Comparison of ENCODE assay signal across 10 mouse cellular contexts in the genomic region with DNA sequence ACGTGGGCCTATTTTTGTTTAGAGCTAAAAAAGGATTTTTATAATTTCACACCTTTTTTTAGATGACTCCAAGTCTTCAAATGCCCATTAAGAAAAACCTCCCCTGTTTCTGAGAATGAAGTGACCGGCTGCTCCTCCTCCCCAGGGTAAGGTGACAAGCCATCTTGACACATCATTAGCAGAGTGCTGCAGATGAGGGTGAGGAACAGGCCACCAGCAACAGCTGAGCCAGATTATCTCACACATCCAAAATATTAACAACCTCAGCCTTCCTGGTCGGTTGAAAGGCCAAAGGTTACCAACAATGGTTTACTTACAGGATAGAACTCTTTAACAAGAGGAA.
DNase-seq lines count a peak whose midpoint lies in the region; ATAC-seq and TF ChIP-seq lines count a peak whose summit lies in the region.
"Had no signal": no experiment of that assay in that cellular context is flagged by ENCODE, and none has a peak within 500 bp of the region (broad histone marks: within the 10 kb centered on the region; RNA-seq: fewer than 3 reads in every experiment).

No protein-coding gene starts in this region.

- WGBS in embryonic facial prominence, embryonic 15.5 days = 16% methylated on average over 3 of the region's 3 CpGs
- 18% methylated on average over 3 of the region's 3 CpGs for WGBS in hindbrain, embryonic 12.5 days
- WGBS in neural tube, embryonic 13.5 days = 18% methylated on average over 3 of the region's 3 CpGs
- WGBS in thymus, adult 2 months = 93% methylated on average over 3 of the region's 3 CpGs

- H3K27ac ChIP-seq in embryonic facial prominence, embryonic 15.5 days (replicated peaks) = no peak overlapping the region
- peak overlapping the region; percentile 55; the same call in 1 of the 2 replicates for H3K27ac ChIP-seq in hindbrain, embryonic 12.5 days
- H3K27ac ChIP-seq in neural tube, embryonic 13.5 days (replicated peaks) = peak overlapping the region; percentile 74
- no peak overlapping the region for H3K27ac ChIP-seq in thymus, adult 2 months (ENCODE audit: control insufficient read depth, insufficient read depth, low read length)
- H3K27ac ChIP-seq: liver, embryonic 13.5 days had no signal

- DNase-seq in lung, postnatal 25 days (ENCODE audit: low spot score) = peak; percentile 67
- DNase-seq in gastrocnemius, postnatal 4 days (ENCODE audit: low spot score in 2 of 2) = no peak
- no peak for DNase-seq in layer of hippocampus, adult 9-10 months (ENCODE audit: low spot score)
- no peak for DNase-seq in heart, postnatal 10 days
- no peak for DNase-seq in thymus, adult 2 months
- DNase-seq: gastrocnemius, postnatal 36 days; liver, embryonic 13.5 days had no signal

- ATAC-seq in embryonic facial prominence, embryonic 15.5 days (ENCODE audit: insufficient number of reproducible peaks, low FRiP score, low TSS enrichment, low read depth) = peak; percentile 70; the same call in 1 of the 2 replicates
- peak; percentile 94 for ATAC-seq in hindbrain, embryonic 12.5 days (ENCODE audit: low FRiP score)
- peak; percentile 93 for ATAC-seq in neural tube, embryonic 13.5 days (ENCODE audit: low read depth)

- H3K9me3 ChIP-seq in embryonic facial prominence, embryonic 15.5 days (replicated peaks) = no peaks in the 10 kb centered on the region
- no peaks in the 10 kb centered on the region for H3K9me3 ChIP-seq in hindbrain, embryonic 12.5 days (replicated peaks)
- H3K9me3 ChIP-seq in neural tube, embryonic 13.5 days = no peaks in the 10 kb centered on the region
- H3K9me3 ChIP-seq: liver, embryonic 13.5 days had no signal

- no peak overlapping the region for H3K4me3 ChIP-seq in embryonic facial prominence, embryonic 15.5 days (replicated peaks)
- H3K4me3 ChIP-seq in hindbrain, embryonic 12.5 days = no peak overlapping the region
- H3K4me3 ChIP-seq in neural tube, embryonic 13.5 days = no peak overlapping the region
- no peak overlapping the region for H3K4me3 ChIP-seq in thymus, adult 2 months (ENCODE audit: control insufficient read depth, insufficient read depth, low read length)
- H3K4me3 ChIP-seq: liver, embryonic 13.5 days had no signal

- H3K4me2 ChIP-seq in embryonic facial prominence, embryonic 15.5 days (replicated peaks) = no peak overlapping the region
- H3K4me2 ChIP-seq in hindbrain, embryonic 12.5 days (replicated peaks) = peak overlapping the region; percentile 4; the same call in 1 of the 2 replicates
- H3K4me2 ChIP-seq in neural tube, embryonic 13.5 days = no peak overlapping the region
- H3K4me2 ChIP-seq: liver, embryonic 13.5 days had no signal

- H3K36me3 ChIP-seq in embryonic facial prominence, embryonic 15.5 days = no peaks in the 10 kb centered on the region
- no peaks in the 10 kb centered on the region for H3K36me3 ChIP-seq in hindbrain, embryonic 12.5 days
- no peaks in the 10 kb centered on the region for H3K36me3 ChIP-seq in neural tube, embryonic 13.5 days
- H3K36me3 ChIP-seq in thymus, adult 2 months (ENCODE audit: control insufficient read depth, insufficient read depth, low read length) = no peaks in the 10 kb centered on the region
- H3K36me3 ChIP-seq: liver, embryonic 13.5 days had no signal

- no peaks in the 10 kb centered on the region for H3K27me3 ChIP-seq in embryonic facial prominence, embryonic 15.5 days
- H3K27me3 ChIP-seq in hindbrain, embryonic 12.5 days = no peaks in the 10 kb centered on the region
- H3K27me3 ChIP-seq in neural tube, embryonic 13.5 days = no peaks in the 10 kb centered on the region
- H3K27me3 ChIP-seq in thymus, adult 2 months (ENCODE audit: control insufficient read depth, insufficient read depth, low read length) = no peaks in the 10 kb centered on the region
- H3K27me3 ChIP-seq: liver, embryonic 13.5 days had no signal

- no peaks in the 10 kb centered on the region for H3K4me1 ChIP-seq in embryonic facial prominence, embryonic 15.5 days
- peaks cover 6% of the 10 kb centered on the region for H3K4me1 ChIP-seq in hindbrain, embryonic 12.5 days
- H3K4me1 ChIP-seq in neural tube, embryonic 13.5 days (replicated peaks) = peaks cover 15% of the 10 kb centered on the region; the same call in 1 of the 2 replicates
- no peaks in the 10 kb centered on the region for H3K4me1 ChIP-seq in thymus, adult 2 months (replicated peaks; ENCODE audit: control insufficient read depth, insufficient read depth, low read length)
- H3K4me1 ChIP-seq: liver, embryonic 13.5 days had no signal

- no peak for TF ChIP-seq POLR2A in thymus, adult 2 months (IDR thresholded peaks at IDR 0.05; ENCODE audit: control insufficient read depth, extremely low read depth, insufficient read depth, low read length, poor library complexity)

- no peak for TF ChIP-seq CTCF in thymus, adult 2 months (IDR thresholded peaks at IDR 0.05; ENCODE audit: borderline replicate concordance, control insufficient read depth, extremely low read depth, insufficient read depth, low read length, poor library complexity)

- intact Hi-C loops in heart, postnatal 10 days (cut with DNase I) = no loop called here

- H3K9ac ChIP-seq in embryonic facial prominence, embryonic 15.5 days = no peak overlapping the region
- no peak overlapping the region for H3K9ac ChIP-seq in hindbrain, embryonic 12.5 days
- H3K9ac ChIP-seq in neural tube, embryonic 13.5 days = no peak overlapping the region
- H3K9ac ChIP-seq: liver, embryonic 13.5 days had no signal

Comparison
In these comparisons a context has a peak if more than half of its experiments do, and no peak if none do; other contexts are left out.
1. H3K27ac ChIP-seq: peak in hindbrain, embryonic 12.5 days (single experiment) and neural tube, embryonic 13.5 days (single experiment); none in embryonic facial prominence, embryonic 15.5 days (single experiment) and thymus, adult 2 months (single experiment).
2. Peak in every context shown above with its lines, with median percentiles within 50 percentile points of each other: ATAC-seq.